Mouse (Mus musculus) thymus, postnatal 4 days (tissue): Measurements from ENCODE around the gene Fgg.

ENCODE experiments used
- DNase-seq: peaks from one replicate; pipeline ENCODE4 v3.0.0; 2021

Gene Fgg

DNA sequence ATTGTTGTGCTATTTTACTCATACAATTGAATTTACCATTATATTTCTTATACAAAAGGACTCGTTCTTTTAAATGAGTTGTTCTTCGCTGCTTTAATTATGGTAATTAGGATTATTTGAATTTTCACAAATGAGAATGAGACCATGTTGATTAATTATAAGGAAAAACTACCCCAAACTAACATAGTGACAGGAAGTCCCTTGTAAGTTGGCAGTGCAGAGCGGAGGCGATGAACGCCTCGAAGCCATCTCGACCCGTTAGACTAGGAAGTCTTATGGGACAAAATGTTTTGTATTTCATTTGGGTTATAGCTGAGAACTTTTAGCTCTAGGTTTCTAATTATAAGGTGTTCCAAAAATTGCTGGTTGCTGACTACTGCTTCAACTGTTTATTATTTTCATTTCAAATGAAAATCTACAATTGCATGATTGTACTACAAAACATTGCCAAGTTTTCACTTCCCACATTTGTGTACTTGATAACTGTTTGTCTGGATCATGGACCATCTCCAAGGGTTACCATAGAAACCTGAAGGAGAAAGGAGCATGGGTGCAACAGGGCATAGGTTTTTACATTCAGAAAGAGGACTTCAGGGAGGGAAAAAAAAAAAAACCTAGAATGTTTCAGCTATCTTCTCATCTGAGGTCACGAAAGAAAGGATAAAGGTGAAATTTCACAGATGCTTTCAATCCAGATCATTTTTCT is 20.2 kb downstream of the Fgg start:
- DNase-seq = no peak

DNA sequence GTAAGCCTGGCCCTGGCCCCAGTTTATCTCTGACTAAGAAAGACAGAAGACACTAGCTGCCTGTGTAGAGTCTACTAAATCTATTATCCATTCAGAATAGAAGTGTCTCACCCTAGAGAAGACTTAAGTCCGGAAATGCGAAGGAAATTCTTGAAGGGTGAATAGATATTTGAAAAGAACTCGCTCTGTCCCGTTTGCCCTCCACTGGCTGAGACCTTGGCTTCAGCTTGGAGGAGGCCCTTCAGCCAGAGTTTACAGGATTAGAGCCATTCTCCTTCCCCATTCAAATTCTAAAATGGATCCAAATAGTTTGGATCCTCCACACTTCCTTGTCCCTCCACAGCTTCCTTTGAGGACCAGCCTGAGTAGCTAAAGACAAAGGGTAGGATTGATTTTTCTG is 22.8 kb downstream of the Fgg start:
- no peak for DNase-seq

DNA sequence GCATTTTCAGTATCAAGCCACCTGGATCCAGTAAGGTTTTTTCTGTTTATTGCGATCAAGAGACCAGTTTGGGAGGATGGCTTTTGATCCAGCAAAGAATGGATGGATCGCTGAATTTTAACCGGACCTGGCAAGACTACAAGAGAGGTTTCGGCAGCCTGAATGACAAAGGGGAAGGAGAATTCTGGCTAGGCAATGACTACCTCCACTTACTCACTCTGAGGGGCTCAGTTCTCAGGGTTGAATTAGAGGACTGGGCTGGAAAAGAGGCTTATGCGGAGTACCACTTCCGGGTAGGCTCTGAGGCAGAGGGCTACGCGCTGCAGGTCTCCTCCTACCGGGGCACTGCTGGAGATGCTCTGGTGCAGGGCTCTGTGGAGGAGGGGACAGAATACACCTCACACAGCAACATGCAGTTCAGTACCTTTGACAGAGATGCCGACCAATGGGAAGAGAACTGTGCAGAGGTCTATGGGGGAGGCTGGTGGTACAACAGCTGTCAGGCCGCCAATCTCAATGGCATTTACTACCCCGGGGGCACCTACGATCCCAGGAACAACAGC is 25.3 kb downstream of the Fgg start:
- DNase-seq = no peak

DNA sequence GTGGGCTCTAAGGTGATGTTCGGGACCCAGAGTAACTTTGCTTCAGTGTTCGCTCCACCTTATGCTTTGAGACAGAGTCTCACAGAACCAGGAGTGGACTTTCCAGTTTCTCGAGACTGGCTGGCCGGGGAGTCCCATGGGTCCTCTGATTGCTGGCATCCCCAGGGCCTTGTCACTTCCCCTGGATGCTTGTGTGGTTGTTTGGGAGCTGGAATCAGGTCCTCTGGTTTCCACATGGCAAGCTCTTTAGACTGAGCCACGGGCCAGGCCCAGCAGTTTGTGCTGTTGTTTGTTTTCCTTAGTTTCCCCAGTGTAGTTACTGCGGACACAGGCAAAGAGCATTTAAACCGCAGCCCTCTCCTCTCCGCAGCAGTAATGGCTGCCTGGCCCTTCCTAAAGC is 26.3 kb downstream of the Fgg start:
- no peak for DNase-seq

DNA sequence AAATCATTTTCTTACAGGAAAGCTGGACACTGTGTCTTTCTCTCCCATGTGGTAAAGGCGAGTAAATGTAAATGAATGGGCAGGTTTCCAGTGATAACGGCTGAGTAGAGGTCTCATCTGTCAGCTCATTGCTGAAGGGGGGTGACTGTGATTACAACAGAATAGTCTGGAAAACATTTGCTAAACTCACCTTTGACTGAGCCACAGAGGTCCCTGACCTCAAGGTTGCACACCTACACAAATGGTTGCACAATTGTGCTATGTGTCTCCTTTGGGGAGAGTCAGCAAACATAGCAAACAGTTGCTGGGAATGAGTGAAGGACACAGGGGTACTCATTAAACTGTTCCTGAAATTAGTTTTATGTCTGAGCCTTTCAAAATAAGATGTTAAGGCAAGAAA is 31.3 kb downstream of the Fgg start:
- no peak for DNase-seq

DNA sequence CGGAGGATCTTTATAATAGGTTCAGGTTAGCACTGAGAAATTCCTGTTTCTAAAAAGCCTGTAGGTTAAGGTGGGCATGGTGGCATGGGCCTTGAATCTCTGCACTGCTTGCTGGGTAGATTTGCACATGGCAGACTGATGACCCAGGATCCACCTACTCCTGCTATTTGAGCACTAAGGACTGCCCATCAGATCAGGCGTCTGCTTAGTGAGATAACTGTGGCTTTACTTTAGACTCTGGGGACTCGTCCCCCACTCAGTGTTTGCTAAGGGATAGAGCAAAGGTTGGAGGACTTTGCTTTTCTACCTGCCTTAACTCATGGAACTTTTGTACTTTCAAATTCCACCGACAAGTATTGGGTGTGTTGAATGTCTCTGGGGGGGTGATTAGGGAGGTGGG is 32.1 kb downstream of the Fgg start:
- no peak for DNase-seq

DNA sequence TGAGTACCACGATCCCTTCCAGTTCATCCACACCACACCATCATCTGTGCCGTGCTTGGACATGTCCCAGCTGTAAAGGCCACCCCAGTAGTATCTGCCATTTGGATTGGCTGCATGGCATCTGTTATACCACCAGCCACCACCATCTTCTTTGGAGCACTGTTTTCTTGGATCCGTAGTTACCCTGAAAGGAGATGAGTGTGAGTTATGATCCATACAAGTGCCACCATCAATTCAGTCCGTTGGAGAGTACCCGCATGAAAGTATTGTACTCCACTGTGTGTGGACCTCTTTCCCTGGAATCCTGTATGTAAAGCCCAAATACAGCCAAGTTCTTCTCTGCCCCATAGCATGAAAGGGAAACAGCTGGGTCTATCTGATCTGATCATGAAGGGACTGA is 34.9 kb downstream of the Fgg start:
- DNase-seq = no peak

DNA sequence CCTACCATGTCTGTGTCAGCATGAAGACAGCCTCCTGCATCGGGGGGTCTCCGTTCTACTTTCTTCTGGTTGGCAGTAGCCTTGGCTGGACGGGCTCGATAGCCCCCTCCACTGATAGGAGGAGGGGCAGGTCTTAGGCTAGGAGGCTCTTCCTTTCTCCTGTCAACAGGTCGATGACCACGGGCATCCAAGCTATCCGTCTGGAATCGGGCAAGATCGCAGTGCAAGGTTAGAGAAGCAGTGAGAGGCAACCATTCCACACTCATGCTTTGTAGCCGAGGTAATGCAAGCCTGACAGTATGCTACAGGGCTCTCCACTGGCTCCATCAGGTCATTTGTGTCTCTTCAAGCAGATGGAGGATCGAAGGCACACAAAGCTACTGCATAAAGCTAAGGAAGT is 39.1 kb downstream of the Fgg start:
- DNase-seq = no peak

DNA sequence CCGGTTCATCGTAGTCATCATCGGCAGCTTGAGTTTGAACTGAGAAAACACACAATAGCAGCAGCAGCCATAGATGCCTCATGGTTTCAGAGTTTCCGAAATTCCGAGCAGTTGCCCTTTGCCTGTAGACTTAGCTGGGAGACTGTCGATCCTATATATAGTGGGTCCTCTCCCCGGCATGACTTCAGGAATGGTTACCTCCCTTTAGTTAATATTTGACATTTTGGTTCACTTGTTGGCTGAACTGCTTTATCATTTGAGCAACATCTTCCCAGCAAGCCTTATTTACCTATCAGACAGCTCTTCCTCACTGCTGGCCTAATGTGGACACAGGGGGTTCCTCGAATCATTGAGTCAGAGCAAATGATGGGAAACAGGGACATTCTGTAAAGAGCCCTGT is 42.2 kb downstream of the Fgg start, which contains the start of gene Fgb:
TSS of gene Fgb (minus strand) at position 184 of the 400 bp plus-strand sequence.
- DNase-seq = no peak

DNA sequence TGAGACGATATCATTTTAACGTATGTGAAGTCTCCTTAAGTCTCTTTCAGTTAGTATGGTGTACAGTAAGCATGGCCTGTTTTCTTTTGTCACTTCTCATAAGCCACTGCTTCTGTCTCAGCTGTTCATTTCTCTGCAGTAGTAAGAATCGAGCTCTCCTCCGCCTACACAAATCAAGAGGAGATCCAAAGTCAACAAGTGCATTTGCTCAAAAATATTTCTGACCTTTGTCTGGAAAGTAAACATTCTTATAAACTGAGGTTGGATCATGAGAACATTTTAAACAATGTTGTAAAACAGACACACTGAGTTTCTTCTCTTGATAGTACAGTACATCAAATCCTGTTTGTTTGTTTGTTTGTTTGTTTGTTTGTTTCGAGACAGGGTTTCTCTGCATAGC is 43.1 kb downstream of the Fgg start:
- DNase-seq = no peak

DNA sequence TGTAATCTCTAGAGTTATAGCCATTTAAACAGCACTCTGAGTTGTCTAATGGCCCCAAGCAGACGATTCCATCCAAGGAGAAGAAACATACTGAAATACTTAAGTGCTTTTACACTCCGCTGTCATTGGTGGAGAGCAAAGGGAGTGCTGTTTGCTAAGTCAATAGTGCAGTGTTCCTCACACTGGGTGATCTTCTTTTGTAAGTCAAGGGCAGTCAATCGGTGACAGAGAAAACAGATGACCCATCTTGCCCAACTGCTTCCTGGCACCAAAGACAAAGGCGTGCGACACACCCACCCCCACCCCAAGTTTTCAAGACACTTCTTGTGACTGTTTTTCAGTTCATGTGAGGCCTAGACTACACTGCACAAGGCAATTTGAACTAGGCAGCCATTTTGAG is 44.6 kb downstream of the Fgg start:
- no peak for DNase-seq

DNA sequence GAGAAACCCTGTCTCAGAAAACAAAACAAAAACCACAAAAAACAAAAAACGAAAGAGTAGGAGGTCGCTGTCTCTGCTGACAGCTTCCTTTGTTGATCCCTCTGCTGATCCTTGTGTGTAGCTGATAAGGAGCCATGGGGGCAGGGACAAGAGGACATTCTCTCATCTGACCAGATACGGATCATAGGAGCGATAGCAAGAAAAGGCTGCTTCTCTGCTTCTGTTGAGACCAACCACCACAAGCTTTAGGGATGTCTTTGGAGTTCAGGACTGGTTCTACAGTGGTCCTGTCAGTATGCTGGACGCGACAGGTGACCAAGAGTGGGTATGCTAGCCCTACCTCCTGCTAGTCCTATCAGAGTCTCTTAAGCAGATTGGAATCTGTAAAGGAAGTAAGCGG is 45.6 kb downstream of the Fgg start:
- no peak for DNase-seq

DNA sequence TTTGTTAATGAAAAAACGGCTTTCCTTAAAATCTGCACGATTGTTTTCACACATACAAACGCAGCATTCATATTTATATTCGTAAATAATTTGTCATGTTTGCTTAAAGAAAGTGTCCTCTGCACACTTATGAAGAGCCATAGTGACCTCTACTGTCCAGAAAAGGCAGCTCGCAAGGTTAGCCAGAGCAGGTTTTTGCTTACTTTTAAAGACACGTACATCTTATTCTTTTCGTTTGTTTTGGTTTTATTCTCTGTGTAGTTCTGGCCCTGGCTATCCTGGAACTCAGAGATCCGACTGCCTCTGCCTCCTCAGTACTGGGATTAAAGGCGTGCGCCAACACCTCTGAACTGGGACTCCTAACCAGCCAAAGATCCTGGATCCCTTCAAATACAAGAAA is 46.2 kb downstream of the Fgg start:
- peak; percentile 24 for DNase-seq

DNA sequence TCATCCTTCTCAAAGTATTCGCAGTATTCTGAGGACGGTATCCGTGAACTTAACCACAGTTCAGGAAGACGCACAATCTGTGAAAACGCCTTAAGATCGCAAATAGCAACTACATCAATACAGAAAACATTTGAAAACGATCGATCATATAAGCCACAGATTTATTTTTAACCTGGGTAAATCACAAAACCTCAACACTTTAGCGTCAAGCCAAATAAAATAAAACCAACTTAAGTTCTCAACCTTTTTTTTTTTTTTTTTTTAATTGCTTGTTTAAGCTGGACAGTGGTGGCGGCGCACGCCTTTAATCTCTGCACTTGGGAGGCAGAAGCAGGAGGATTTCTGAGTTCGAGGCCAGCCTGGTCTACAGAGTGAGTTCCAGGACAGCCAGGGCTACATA is 47.2 kb downstream of the Fgg start:
- no peak for DNase-seq

DNA sequence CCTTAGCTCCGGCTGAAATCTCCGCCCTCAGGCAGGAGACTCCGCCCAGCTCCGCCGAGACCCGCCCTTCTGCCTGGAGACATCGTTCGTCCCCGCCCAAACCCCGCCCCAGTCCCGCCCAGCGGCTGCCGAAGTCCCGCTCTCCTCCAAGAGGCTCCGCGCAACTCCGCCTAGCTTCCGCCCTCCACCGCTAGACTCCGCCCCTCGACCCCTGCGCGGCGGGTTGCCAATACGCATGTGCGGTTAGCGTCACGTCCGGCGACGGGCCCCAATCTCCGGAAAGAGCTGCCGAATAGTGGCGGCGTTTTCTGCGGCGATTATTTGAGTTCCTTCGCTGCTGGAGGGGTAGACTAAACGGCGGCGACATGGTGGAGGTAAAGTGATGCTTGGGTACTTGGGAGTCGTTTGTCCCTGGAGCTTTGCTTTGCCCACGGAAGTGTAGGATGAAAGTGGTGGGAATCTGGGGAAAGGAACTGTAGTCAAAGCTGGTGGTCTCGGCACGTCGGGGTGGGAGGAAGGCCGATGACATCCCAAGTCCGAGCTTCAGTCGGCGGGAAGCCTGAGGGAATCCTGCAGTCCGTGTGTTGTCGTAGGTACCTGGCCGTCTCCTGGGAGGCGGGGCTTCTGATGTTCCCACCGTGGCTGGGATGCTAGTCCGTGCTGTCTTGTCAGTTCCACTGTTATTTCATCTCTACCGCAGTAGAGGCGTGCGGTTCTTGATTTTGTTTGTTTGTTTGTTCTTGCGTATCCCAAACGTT is 47.9 kb downstream of the Fgg start, which contains the start of gene Plrg1:
TSS of gene Plrg1 (plus strand) at position 242 of the 758 bp plus-strand sequence.
- DNase-seq = peak; percentile 99

DNA sequence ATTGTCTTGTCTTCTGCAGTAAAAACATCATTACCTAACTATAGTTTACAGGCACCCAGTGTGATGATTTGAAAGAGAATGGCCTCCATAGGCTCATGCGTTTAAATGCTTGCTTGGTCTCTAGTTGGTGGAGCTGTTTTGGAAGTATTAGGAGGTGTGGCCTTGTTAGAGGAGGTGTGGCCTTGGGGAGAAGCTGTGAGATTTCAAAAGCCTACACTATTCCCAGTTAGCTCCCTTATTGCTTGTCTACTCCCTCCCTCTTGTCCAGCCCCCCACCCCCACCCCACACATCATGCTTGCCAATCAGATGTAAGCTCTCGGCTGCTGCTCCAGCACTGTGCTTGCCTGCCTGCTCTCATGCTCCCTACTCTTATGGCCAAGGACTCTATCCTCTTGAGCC is 49.5 kb downstream of the Fgg start:
- DNase-seq = no peak
